Mouse (Mus musculus): ENCODE data around the gene Lman1l.

The Lman1l gene

GRCm38 (mm10) chr9:57620674-57621073, at the start of gene Lman1l:
Lman1l (minus strand) TSS chr9:57620774.
- no peak for DNase-seq (ENCODE audit: low read depth, low spot score)

DNA sequence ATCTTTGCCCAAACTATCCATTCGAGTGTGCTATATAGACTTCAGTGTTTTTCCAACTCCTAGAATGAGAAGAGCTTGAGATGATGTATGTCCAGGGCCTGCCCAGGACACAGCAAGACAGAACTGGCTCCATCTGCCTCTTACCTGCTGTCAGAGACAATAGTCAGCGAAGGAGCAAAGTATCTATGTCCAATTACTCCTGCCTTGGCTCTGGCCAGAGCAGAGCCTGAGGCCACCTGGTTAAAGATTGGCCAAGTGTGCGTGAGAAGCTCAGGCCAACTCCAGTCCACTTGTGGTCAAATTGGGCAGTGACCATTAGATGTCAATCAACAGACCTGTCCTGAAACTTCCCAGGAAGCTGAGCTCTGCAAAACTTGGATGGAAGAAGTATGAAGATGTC, 49.0 kb upstream of the Lman1l start:
- no peak for DNase-seq (ENCODE audit: low read depth, low spot score)

- DNase-seq (ENCODE audit: low read depth, low spot score): no peak
Measured at GRCm38 (mm10) chr9:57668277-57668676, 47.7 kb upstream of the Lman1l start.

- no peak for DNase-seq (ENCODE audit: low read depth, low spot score)
Measured at GRCm38 (mm10) chr9:57667817-57668216, 47.2 kb upstream of the Lman1l start.

- DNase-seq (ENCODE audit: low read depth, low spot score): peak; percentile 27
Measured at GRCm38 (mm10) chr9:57667136-57667535, 46.6 kb upstream of the Lman1l start.

GRCm38 (mm10) chr9:57666536-57666935, 46.0 kb upstream of the Lman1l start:
- no peak for DNase-seq (ENCODE audit: low read depth, low spot score)

GRCm38 (mm10) chr9:57664616-57665015, 44.0 kb upstream of the Lman1l start:
- no peak for DNase-seq (ENCODE audit: low read depth, low spot score)

- DNase-seq (ENCODE audit: low read depth, low spot score): no peak
Measured at GRCm38 (mm10) chr9:57661552-57661951, 41.0 kb upstream of the Lman1l start.

- DNase-seq (ENCODE audit: low read depth, low spot score): no peak
Measured at GRCm38 (mm10) chr9:57660501-57660900, 39.9 kb upstream of the Lman1l start.

- peak; percentile 77 for DNase-seq (ENCODE audit: low read depth, low spot score)
Measured at GRCm38 (mm10) chr9:57659774-57660173, 39.2 kb upstream of the Lman1l start.

GRCm38 (mm10) chr9:57658970-57659369, 38.4 kb upstream of the Lman1l start:
- no peak for DNase-seq (ENCODE audit: low read depth, low spot score)

GRCm38 (mm10) chr9:57657843-57658242, 37.3 kb upstream of the Lman1l start:
- no peak for DNase-seq (ENCODE audit: low read depth, low spot score)

DNA sequence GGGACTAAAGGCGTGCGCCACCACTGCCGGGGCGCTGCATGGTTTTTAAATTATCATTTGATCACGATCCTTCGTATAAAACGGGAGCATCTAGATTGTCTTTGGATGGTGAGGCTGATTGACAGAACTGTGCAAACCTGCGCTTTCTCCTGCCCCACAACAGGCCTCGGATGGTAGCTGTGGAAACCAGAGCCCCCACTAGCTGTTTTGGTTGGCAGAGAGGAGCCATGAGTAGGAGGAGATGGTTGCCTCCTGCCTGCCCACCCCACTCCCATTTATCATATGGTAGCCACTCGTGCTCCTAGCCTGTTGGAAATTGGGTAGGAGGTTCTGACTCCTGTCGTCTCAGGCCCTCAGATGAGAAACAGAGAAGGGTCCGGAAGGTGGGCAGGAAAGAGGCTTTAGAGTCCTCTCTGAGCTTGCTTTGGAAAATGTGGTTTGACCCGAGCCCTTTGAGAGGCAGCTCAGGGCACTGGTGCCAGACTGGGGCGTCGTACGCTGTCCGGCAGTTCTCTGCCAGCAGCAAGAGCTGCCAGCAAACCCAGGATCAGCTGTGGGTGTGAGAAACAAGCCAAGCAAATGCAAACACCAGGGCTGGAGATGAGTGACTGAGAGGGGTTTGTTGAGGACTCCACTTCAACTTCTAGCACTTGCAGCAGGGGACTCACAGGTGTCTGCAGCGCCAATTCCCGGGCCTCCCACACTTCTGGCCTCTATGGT, 36.2 kb upstream of the Lman1l start:
- DNase-seq (ENCODE audit: low read depth, low spot score): no peak

- peak; percentile 90 for DNase-seq (ENCODE audit: low read depth, low spot score)
Measured at GRCm38 (mm10) chr9:57655749-57656148, 35.2 kb upstream of the Lman1l start.

- DNase-seq (ENCODE audit: low read depth, low spot score): no peak
Measured at GRCm38 (mm10) chr9:57654966-57655365, 34.4 kb upstream of the Lman1l start.

GRCm38 (mm10) chr9:57653283-57653682, 32.7 kb upstream of the Lman1l start, which contains the start of gene Csk:
Csk (minus strand) TSS chr9:57653631.
- DNase-seq (ENCODE audit: low read depth, low spot score): no peak

DNA sequence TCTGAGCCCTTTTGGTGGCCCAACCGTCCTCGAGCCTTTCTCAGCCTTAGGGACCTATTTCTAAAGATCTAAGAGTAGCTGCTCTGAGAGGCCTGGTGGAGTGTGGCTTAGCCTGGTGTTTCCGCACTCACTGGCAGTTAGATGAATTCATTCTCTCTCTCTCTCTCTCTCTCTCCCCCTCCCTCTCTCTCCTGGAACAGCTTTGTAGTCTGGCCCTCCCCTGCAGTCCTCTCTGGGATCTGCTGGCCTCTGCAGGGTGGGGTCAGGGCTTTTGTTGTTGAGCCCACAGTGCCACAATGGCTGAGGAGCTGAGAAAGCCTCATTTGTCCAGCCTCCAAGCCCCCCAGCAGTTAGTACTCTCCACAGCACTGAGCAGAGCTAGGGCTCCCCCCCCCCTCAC, 32.3 kb upstream of the Lman1l start:
- DNase-seq (ENCODE audit: low read depth, low spot score): peak; percentile 40

- DNase-seq (ENCODE audit: low read depth, low spot score): peak; percentile 16
Measured at GRCm38 (mm10) chr9:57652351-57652750, 31.8 kb upstream of the Lman1l start.

DNA sequence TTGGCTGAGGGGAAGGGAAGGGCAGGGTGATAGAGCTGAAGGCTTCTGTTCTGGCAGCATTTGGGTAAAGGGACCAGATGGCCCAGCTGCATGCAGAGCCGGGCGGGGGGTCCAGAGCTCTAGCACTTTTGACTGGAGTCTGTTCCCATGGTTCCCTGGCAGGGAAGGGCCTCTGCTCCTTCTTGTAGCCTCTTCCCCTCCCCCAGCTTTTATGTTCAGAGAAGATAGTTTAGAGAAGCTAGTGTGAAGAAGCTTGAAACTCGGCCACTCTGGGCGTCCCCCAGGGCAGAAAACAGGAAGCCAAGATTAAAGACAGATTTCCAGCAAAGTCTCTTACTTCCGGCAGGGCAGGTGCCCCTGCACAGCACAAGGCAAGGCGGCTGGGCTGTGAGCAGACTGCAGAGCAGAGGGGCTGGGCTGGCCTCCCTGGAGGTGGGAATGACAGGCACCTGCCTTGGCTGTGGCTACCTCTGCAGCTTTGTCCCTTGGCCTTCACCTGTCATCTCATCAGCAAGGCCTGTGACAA, 30.3 kb upstream of the Lman1l start:
- DNase-seq (ENCODE audit: low read depth, low spot score): peak; percentile 75

- DNase-seq (ENCODE audit: low read depth, low spot score): no peak
Measured at GRCm38 (mm10) chr9:57650130-57650785, 29.7 kb upstream of the Lman1l start.

DNA sequence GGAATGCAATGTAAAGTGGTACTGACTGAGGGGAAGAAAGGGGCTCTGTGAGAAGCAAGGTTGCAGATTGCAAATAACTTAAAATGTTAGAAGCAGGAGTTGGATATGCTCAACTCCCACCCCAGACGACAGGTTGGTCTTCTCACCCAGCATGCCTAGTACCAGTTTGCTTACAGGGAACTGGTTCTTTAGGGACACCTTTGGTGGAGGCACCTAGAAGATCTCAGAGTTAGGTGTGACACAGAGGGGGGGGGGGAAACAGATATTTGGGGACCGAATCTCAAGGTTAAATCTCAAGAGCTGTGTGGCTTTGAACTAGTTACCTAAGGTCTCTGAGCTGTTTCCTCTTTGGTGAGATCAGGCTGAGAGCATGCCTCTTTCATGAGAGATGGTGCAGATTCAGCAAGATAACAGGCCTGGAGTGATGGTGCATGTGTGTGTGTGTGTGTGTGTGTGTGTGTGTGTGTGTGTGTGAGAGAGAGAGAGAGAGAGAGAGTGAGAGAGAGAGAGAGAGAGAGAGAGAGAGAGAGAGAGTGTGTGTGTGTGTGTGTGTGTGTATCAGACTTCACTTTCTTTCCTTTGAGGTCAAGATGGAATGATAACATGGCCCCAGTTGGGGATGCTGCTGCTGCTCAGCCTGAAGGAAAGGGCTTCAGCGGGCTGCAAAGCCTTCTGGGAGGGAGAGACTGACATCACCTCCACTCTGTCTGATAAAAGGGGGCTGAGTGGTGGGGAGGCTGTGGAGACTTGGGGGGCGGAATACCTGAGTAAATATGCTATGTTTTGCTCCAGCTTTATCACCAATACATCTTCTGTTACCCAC, 26.9 kb upstream of the Lman1l start:
- peak; percentile 91 for DNase-seq (ENCODE audit: low read depth, low spot score)

GRCm38 (mm10) chr9:57646551-57647103, 26.1 kb upstream of the Lman1l start:
- peak; percentile 86 for DNase-seq (ENCODE audit: low read depth, low spot score)
